Mouse (Mus musculus) ovary, postnatal 14 days (tissue): Measurements from ENCODE around the gene C1qtnf12.
A peak's percentile ranks its signal among the peaks of the same experiment; 100 is the strongest.

Experiments used
- DNase-seq: peaks from one replicate; pipeline ENCODE4 v3.0.0; 2022; ENCODE audit warnings: low spot score

Gene C1qtnf12

GRCm38 (mm10) chr4:155962167-155962971 is at the start of gene C1qtnf12:
TSS of gene C1qtnf12 (plus strand) at chr4:155962318.
- no peak for DNase-seq

GRCm38 (mm10) chr4:155932031-155932430 is 30.1 kb upstream of the C1qtnf12 start:
- no peak for DNase-seq

- peak; percentile 24 for DNase-seq
Measured at GRCm38 (mm10) chr4:155943049-155943452, 19.1 kb upstream of the C1qtnf12 start.

GRCm38 (mm10) chr4:155943534-155944249 is 18.4 kb upstream of the C1qtnf12 start, which contains the start of gene Ube2j2:
TSS of gene Ube2j2 (plus strand) at chr4:155943831.
- peak; percentile 97 for DNase-seq

- no peak for DNase-seq
Measured at GRCm38 (mm10) chr4:155944271-155944670, 17.8 kb upstream of the C1qtnf12 start.

- no peak for DNase-seq
Measured at GRCm38 (mm10) chr4:155947094-155947493, 15.0 kb upstream of the C1qtnf12 start.

- no peak for DNase-seq
Measured at GRCm38 (mm10) chr4:155955491-155955890, 6.6 kb upstream of the C1qtnf12 start.

- peak; percentile 60 for DNase-seq
Measured at GRCm38 (mm10) chr4:155959275-155959674, 2.8 kb upstream of the C1qtnf12 start.

GRCm38 (mm10) chr4:155963106-155963505 is 988 bp downstream of the C1qtnf12 start:
- no peak for DNase-seq

- DNase-seq, result no peak
Measured at GRCm38 (mm10) chr4:155964396-155964795, 2.3 kb downstream of the C1qtnf12 start.

- no peak for DNase-seq
Measured at GRCm38 (mm10) chr4:155969043-155969653, 7.0 kb downstream of the C1qtnf12 start.

- no peak for DNase-seq
Measured at GRCm38 (mm10) chr4:155970286-155970685, 8.2 kb downstream of the C1qtnf12 start.

GRCm38 (mm10) chr4:155972651-155973050 is 10.5 kb downstream of the C1qtnf12 start:
- no peak for DNase-seq

GRCm38 (mm10) chr4:155973239-155973638 is 11.1 kb downstream of the C1qtnf12 start:
- DNase-seq, result no peak

- DNase-seq, result no peak
Measured at GRCm38 (mm10) chr4:155981436-155982082, 19.4 kb downstream of the C1qtnf12 start.

GRCm38 (mm10) chr4:155983788-155984187 is 21.7 kb downstream of the C1qtnf12 start:
- no peak for DNase-seq

- DNase-seq, result no peak
Measured at GRCm38 (mm10) chr4:155991211-155991907, 29.2 kb downstream of the C1qtnf12 start.

GRCm38 (mm10) chr4:155991908-155992230 is 29.8 kb downstream of the C1qtnf12 start:
- DNase-seq, result no peak

- peak; percentile 76 for DNase-seq
Measured at GRCm38 (mm10) chr4:155992241-155992905, 30.3 kb downstream of the C1qtnf12 start, which contains the start of the genes B3galt6 and Sdf4. TSS of gene B3galt6 (minus strand) at chr4:155992649. TSS of gene Sdf4 (plus strand) at chr4:155992872.

- DNase-seq, result peak; percentile 97
Measured at GRCm38 (mm10) chr4:155992906-155993547, 30.9 kb downstream of the C1qtnf12 start.
